Mouse (Mus musculus) liver, embryonic 11.5 days (tissue): Measurements from ENCODE around the gene Hist1h1e. TPM values are rescaled to one million over a fixed set of nuclear protein-coding genes. Genes with fewer than 3 reads are reported as not detected.
"Not testable (repeated sequence)": the region's sequence is repeated elsewhere in the genome, so short reads cannot be mapped to it uniquely, and the experiment has no call there.

Source experiments
- ATAC-seq: fragments of 200-750 bp; cut with Nextera tagmentation; replicated peaks from 2 replicates; pipeline ENCODE4 v1.8.0; 2017; ENCODE audit warnings: moderate number of reproducible peaks, mild to moderate bottlenecking, moderate TSS enrichment, moderate library complexity; ENCODE audit not compliant: low FRiP score
- DNase-seq: peaks from one replicate; pipeline ENCODE4 v3.0.0-alpha.2; 2017; ENCODE audit warnings: low spot score
- H3K27ac ChIP-seq: fragments of 300-500 bp; sonication (generic); 2 replicates; pipeline ENCODE4 v1.5.1; 2014; ENCODE audit warnings: mild to moderate bottlenecking, low read depth, low read length, control low read depth
- H3K27me3 ChIP-seq: fragments of 300-500 bp; sonication (generic); replicated peaks from 2 replicates; pipeline ENCODE4 v1.6.1; 2014; ENCODE audit warnings: low read length, mixed read lengths; ENCODE audit not compliant: control insufficient read depth, insufficient read depth
- H3K36me3 ChIP-seq: fragments of 300-500 bp; sonication (generic); 2 replicates; pipeline ENCODE4 v1.6.1; 2014; ENCODE audit warnings: mild to moderate bottlenecking, low read length, moderate library complexity, mixed read lengths; ENCODE audit not compliant: control insufficient read depth, insufficient read depth
- H3K4me1 ChIP-seq: fragments of 300-500 bp; sonication (generic); replicated peaks from 2 replicates; pipeline ENCODE4 v1.6.1; 2014; ENCODE audit warnings: low read length, mixed read lengths; ENCODE audit not compliant: control insufficient read depth, insufficient read depth
- H3K4me2 ChIP-seq: fragments of 300-500 bp; sonication (generic); 2 replicates; pipeline ENCODE4 v1.6.1; 2014; ENCODE audit warnings: mild to moderate bottlenecking, control low read depth, moderate library complexity
- H3K4me3 ChIP-seq: fragments of 300-500 bp; sonication (generic); 2 replicates; pipeline ENCODE4 v1.5.1; 2014; ENCODE audit warnings: low read depth, low read length, control low read depth
- H3K9ac ChIP-seq: fragments of 300-500 bp; sonication (generic); 2 replicates; pipeline ENCODE4 v1.6.1; 2014; ENCODE audit warnings: low read depth, low read length, control low read depth
- H3K9me3 ChIP-seq: fragments of 300-500 bp; sonication (generic); 2 replicates; pipeline ENCODE4 v1.6.1; 2016; ENCODE audit warnings: low read length, inconsistent platforms, mixed read lengths; ENCODE audit not compliant: control insufficient read depth
- WGBS: fragments of 180-500 bp; shearing (Covaris S2); extraction: QIAGEN DNeasy Blood & Tissue Kit; methylation state at CpG from one replicate; pipeline ENCODE4 v1.1.7; 2014; 5-methylcytosine and 5-hydroxymethylcytosine counted together
- polyA plus RNA-seq: library from polyadenylated mRNA; unstranded; fragments of >200 nt; fragmentation: Nextera tagmentation; extraction: Ambion mirVana; gene quantifications from 2 replicates; pipeline ENCODE4 v1.2.1, GENCODE M21; 2014

Gene Hist1h1e
- polyA plus RNA-seq, 1 experiment from 2014 or later = 21.2 TPM

GRCm38 (mm10) chr13:23576906-23577639 lies 45.3 kb downstream of the Hist1h1e start:
- H3K36me3 ChIP-seq = no peaks in the 10 kb centered on the region
- ATAC-seq = no peak
- no peaks in the 10 kb centered on the region for H3K27me3 ChIP-seq
- H3K4me2 ChIP-seq = peak overlapping the region; percentile 92
- H3K9ac ChIP-seq = peak overlapping the region; percentile 89
- 43% methylated on average over 6 of the region's 6 CpGs for WGBS
- peaks cover 14% of the 10 kb centered on the region for H3K4me1 ChIP-seq
- H3K4me3 ChIP-seq = peak overlapping the region; percentile 53
- DNase-seq = no peak
- no peaks in the 10 kb centered on the region for H3K9me3 ChIP-seq
- H3K27ac ChIP-seq = peak overlapping the region; percentile 99

GRCm38 (mm10) chr13:23576351-23576881 lies 45.9 kb downstream of the Hist1h1e start:
- peak overlapping the region; percentile 89 for H3K9ac ChIP-seq
- H3K27ac ChIP-seq = peak overlapping the region; percentile 99
- no peaks in the 10 kb centered on the region for H3K27me3 ChIP-seq
- WGBS = 6% methylated on average over 7 of the region's 7 CpGs
- peak overlapping the region; percentile 92 for H3K4me2 ChIP-seq
- peaks cover 11% of the 10 kb centered on the region for H3K4me1 ChIP-seq
- peak overlapping the region; percentile 53 for H3K4me3 ChIP-seq
- no peak for ATAC-seq
- DNase-seq = peak; percentile 55
- no peaks in the 10 kb centered on the region for H3K9me3 ChIP-seq
- no peaks in the 10 kb centered on the region for H3K36me3 ChIP-seq

- H3K27me3 ChIP-seq, H3K4me1 ChIP-seq, ATAC-seq, H3K9me3 ChIP-seq, DNase-seq, H3K36me3 ChIP-seq: not testable (repeated sequence)
- Histone ChIP-seq H3K4me3 (peak overlapping the region; percentile 53), H3K4me2 (peak overlapping the region; percentile 92), H3K27ac (peak overlapping the region; percentile 99), H3K9ac (peak overlapping the region; percentile 89)
- WGBS = under 1% methylated on average over 9 of the region's 40 CpGs
Observed at GRCm38 (mm10) chr13:23575864-23576313, 46.5 kb downstream of the Hist1h1e start.

- Histone ChIP-seq H3K9ac (peak within 1 kb of the TSS; percentile 89), H3K4me1 (peaks cover 7% of the 10 kb centered on the region), H3K36me3 (no peaks in the 10 kb centered on the region), H3K4me2 (peak within 1 kb of the TSS; percentile 92), H3K4me3 (peak within 1 kb of the TSS; percentile 53), H3K27ac (peak within 1 kb of the TSS; percentile 99), H3K9me3 (no peaks in the 10 kb centered on the region), H3K27me3 (no peaks in the 10 kb centered on the region)
- WGBS = 1% methylated on average over 18 of the region's 18 CpGs
- no peak for DNase-seq
- ATAC-seq = peak; percentile 50
Observed at GRCm38 (mm10) chr13:23575271-23575851, 47.0 kb downstream of the Hist1h1e start, which contains the start of gene Hist1h3d. TSS of gene Hist1h3d (plus strand) at chr13:23575763.

GRCm38 (mm10) chr13:23574546-23575170 lies 47.7 kb downstream of the Hist1h1e start:
- WGBS = under 1% methylated on average over 6 of the region's 39 CpGs
- not testable (repeated sequence) for DNase-seq
- H3K9ac ChIP-seq = peak overlapping the region; percentile 70

GRCm38 (mm10) chr13:23573898-23574524 lies 48.3 kb downstream of the Hist1h1e start, which contains the start of the genes Hist1h2bf and Hist1h2ad:
TSS of gene Hist1h2bf (minus strand) at chr13:23574196.
TSS of gene Hist1h2ad (plus strand) at chr13:23574381.
- not testable (repeated sequence) for H3K36me3 ChIP-seq, H3K9me3 ChIP-seq, H3K4me1 ChIP-seq, H3K27me3 ChIP-seq
- peak within 1 kb of the TSS; percentile 99 for H3K27ac ChIP-seq
- WGBS = under 1% methylated on average over 30 of the region's 42 CpGs
- peak within 1 kb of the TSS; percentile 79 for H3K9ac ChIP-seq
- H3K4me2 ChIP-seq = peak within 1 kb of the TSS; percentile 92
- peak; percentile 80 for DNase-seq
- ATAC-seq = peak; percentile 77
- H3K4me3 ChIP-seq = peak within 1 kb of the TSS; percentile 50

More at GRCm38 (mm10) chr13:23574546-23575170, 47.7 kb downstream of the Hist1h1e start:
- H3K4me1 ChIP-seq, H3K9me3 ChIP-seq, ATAC-seq, H3K27me3 ChIP-seq, H3K36me3 ChIP-seq: not testable (repeated sequence)
- Histone ChIP-seq H3K27ac (peak overlapping the region; percentile 98), H3K4me3 (peak overlapping the region; percentile 34), H3K4me2 (peak overlapping the region; percentile 92)

GRCm38 (mm10) chr13:23573034-23573897 lies 49.1 kb downstream of the Hist1h1e start:
- Histone ChIP-seq H3K4me2 (peak overlapping the region; percentile 73), H3K9ac (peak overlapping the region; percentile 79), H3K27ac (peak overlapping the region; percentile 98), H3K4me3 (peak overlapping the region; percentile 50)
- WGBS = 8% methylated on average over 18 of the region's 20 CpGs
- H3K9me3 ChIP-seq, ATAC-seq, H3K27me3 ChIP-seq, H3K4me1 ChIP-seq, H3K36me3 ChIP-seq, DNase-seq: not testable (repeated sequence)
